Mouse (Mus musculus) forebrain, embryonic 13.5 days (tissue): ENCODE measurements at regions not wholly inside any gene's neighbourhood (a gene's known extent, or its start where the extent isn't known, plus 50 kb on each side); places are given as distances from the start of the nearest gene placed in this dataset.

Experiments used
- ATAC-seq: fragments of 200-750 bp; cut with Nextera tagmentation; 2 replicates; pipeline ENCODE4 v1.8.0; 2017
- H3K27ac ChIP-seq: fragments of 300-500 bp; sonication (generic); 2 replicates; pipeline ENCODE4 v1.5.1; 2015; ENCODE audit warnings: inconsistent platforms, mild to moderate bottlenecking, moderate library complexity
- H3K27me3 ChIP-seq: fragments of 300-500 bp; sonication (generic); 2 replicates; pipeline ENCODE4 v1.6.1; 2015; ENCODE audit warnings: mild to moderate bottlenecking, inconsistent platforms
- H3K36me3 ChIP-seq: fragments of 300-500 bp; sonication (generic); 2 replicates; pipeline ENCODE4 v1.6.1; 2015; ENCODE audit warnings: mild to moderate bottlenecking, inconsistent platforms; ENCODE audit not compliant: poor library complexity, severe bottlenecking
- H3K4me1 ChIP-seq: fragments of 300-500 bp; sonication (generic); 2 replicates; pipeline ENCODE4 v1.6.1; 2015; ENCODE audit warnings: inconsistent platforms
- H3K4me2 ChIP-seq: fragments of 300-500 bp; sonication (generic); 2 replicates; pipeline ENCODE4 v1.6.1; 2015; ENCODE audit warnings: inconsistent platforms, mild to moderate bottlenecking, moderate library complexity
- H3K4me3 ChIP-seq: fragments of 300-500 bp; sonication (generic); 2 replicates; pipeline ENCODE4 v1.5.1; 2015; ENCODE audit warnings: mild to moderate bottlenecking, inconsistent platforms
- H3K9ac ChIP-seq: fragments of 300-500 bp; sonication (generic); 2 replicates; pipeline ENCODE4 v1.6.1; 2015; ENCODE audit warnings: mild to moderate bottlenecking, inconsistent platforms
- H3K9me3 ChIP-seq: fragments of 300-500 bp; sonication (generic); replicated peaks from 2 replicates; pipeline ENCODE4 v1.6.1; 2016; ENCODE audit warnings: inconsistent platforms
- WGBS: fragments of 180-500 bp; shearing (Covaris S2); methylation state at CpG from one replicate; pipeline ENCODE4 v1.1.7; 2015; 5-methylcytosine and 5-hydroxymethylcytosine counted together

- Histone ChIP-seq H3K9me3 (no peaks in the 10 kb centered on the region), H3K4me2 (no peak overlapping the region), H3K4me3 (no peak overlapping the region), H3K36me3 (no peaks in the 10 kb centered on the region), H3K9ac (no peak overlapping the region), H3K27me3 (no peaks in the 10 kb centered on the region), H3K4me1 (0 out of 2 replicates have a peak, but pooled peaks cover 3% of the 10 kb centered on the region), H3K27ac (no peak overlapping the region)
- 98% methylated on average over 6 of the region's 6 CpGs for WGBS
- no peak for ATAC-seq
These were observed 52.9 kb upstream of the Fam180a start for GRCm38 (mm10) chr6:35378851-35379250.

GRCm38 (mm10) chr6:35377535-35377934 lies 51.6 kb upstream of the Fam180a start:
- ATAC-seq = no peak
- Histone ChIP-seq H3K9ac (no peak overlapping the region), H3K9me3 (no peaks in the 10 kb centered on the region), H3K4me2 (no peak overlapping the region), H3K27me3 (no peaks in the 10 kb centered on the region), H3K27ac (no peak overlapping the region), H3K36me3 (no peaks in the 10 kb centered on the region), H3K4me1 (0 out of 2 replicates have a peak, but pooled peaks cover 3% of the 10 kb centered on the region), H3K4me3 (no peak overlapping the region)
- WGBS = 86% methylated on average over 3 of the region's 3 CpGs

- Histone ChIP-seq H3K9ac (no peak overlapping the region), H3K9me3 (no peaks in the 10 kb centered on the region), H3K27ac (no peak overlapping the region), H3K36me3 (no peaks in the 10 kb centered on the region), H3K4me3 (no peak overlapping the region), H3K27me3 (no peaks in the 10 kb centered on the region), H3K4me2 (no peak overlapping the region), H3K4me1 (0 out of 2 replicates have a peak, but pooled peaks cover 3% of the 10 kb centered on the region)
- ATAC-seq = no peak
- WGBS = 88% methylated on average over 9 of the region's 9 CpGs
These were observed 50.6 kb upstream of the Fam180a start for GRCm38 (mm10) chr6:35376526-35376925.
